Mouse (Mus musculus): ENCODE data around the gene Gnai2. TPM values are rescaled to one million over a fixed set of nuclear protein-coding genes. Genes with fewer than 3 reads are reported as not detected.
"Not testable (repeated sequence)": the region's sequence is repeated elsewhere in the genome, so short reads cannot be mapped to it uniquely, and the experiment has no call there.

Gnai2 gene
- polyA plus RNA-seq, 1 experiment from 2014 or later: 443 TPM

GRCm38 (mm10) chr9:107580501-107581317 is 54.5 kb downstream of the Gnai2 start, which contains the start of gene Hyal3:
Gene Hyal3 (plus strand): TSS chr9:107580818.
- Histone ChIP-seq H3K4me1 (peaks cover 41% of the 10 kb centered on the region), H3K9ac (peak within 1 kb of the TSS; percentile 63), H3K9me3 (no peaks in the 10 kb centered on the region), H3K27me3 (no peaks in the 10 kb centered on the region), H3K4me2 (replicated peaks) (peak within 1 kb of the TSS; percentile 84), H3K27ac (peak within 1 kb of the TSS; percentile 90), H3K4me3 (peak within 1 kb of the TSS; percentile 58), H3K36me3 (peaks cover 13% of the 10 kb centered on the region)
- peak; percentile 53 for ATAC-seq (ENCODE audit: insufficient number of reproducible peaks, insufficient read depth, low FRiP score, low TSS enrichment)
- WGBS: 1% methylated on average over 32 of the region's 32 CpGs

- H3K9me3 ChIP-seq: no peaks in the 10 kb centered on the region
- no peak for ATAC-seq (ENCODE audit: insufficient number of reproducible peaks, insufficient read depth, low FRiP score, low TSS enrichment)
- peak overlapping the region; percentile 90 for H3K27ac ChIP-seq
- H3K36me3 ChIP-seq: peaks cover 19% of the 10 kb centered on the region
- H3K4me1 ChIP-seq: peaks cover 41% of the 10 kb centered on the region
- peak overlapping the region; percentile 84 for H3K4me2 ChIP-seq (replicated peaks)
- H3K27me3 ChIP-seq: no peaks in the 10 kb centered on the region
- 0 out of 2 replicates have a peak overlapping the region, but pooled peaks have one; percentile 5 for H3K9ac ChIP-seq
- WGBS: 94% methylated on average over 14 of the region's 14 CpGs
- no peak overlapping the region for H3K4me3 ChIP-seq
Observed at GRCm38 (mm10) chr9:107579023-107579900, 55.9 kb downstream of the Gnai2 start.

DNA sequence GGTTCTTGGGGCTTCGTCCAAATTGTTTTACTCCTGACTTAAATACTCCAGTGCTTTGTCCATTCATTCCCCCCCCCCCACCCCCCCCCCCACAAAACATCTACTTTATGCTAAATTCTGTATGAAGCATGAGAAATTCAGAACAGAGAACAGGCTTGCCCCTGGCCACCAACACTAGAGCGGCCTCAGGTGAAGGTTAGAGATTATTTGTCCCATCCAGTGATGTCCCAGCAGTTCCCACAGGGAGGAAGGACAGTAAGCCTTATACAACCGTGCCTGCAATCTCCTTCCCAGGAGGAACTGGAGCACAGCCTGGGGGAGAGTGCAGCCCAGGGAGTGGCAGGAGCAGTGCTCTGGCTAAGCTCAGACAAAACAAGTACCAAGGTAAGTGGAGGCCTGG is 56.6 kb downstream of the Gnai2 start, which contains the start of gene Naa80:
TSS of gene Naa80 (plus strand) at position 301 of the 400 bp plus-strand sequence.
- no peak for ATAC-seq (ENCODE audit: insufficient number of reproducible peaks, insufficient read depth, low FRiP score, low TSS enrichment)
- Histone ChIP-seq H3K4me3 (no peak within 1 kb of the TSS), H3K27me3 (no peaks in the 10 kb centered on the region), H3K4me2 (replicated peaks) (peak within 1 kb of the TSS; percentile 84), H3K36me3 (peaks cover 21% of the 10 kb centered on the region), H3K9ac (0 out of 2 replicates have a peak within 1 kb of the TSS, but pooled peaks have one; percentile 5), H3K9me3 (no peaks in the 10 kb centered on the region), H3K4me1 (peaks cover 41% of the 10 kb centered on the region), H3K27ac (peak within 1 kb of the TSS; percentile 90)
- 76% methylated on average over 3 of the region's 3 CpGs for WGBS

DNA sequence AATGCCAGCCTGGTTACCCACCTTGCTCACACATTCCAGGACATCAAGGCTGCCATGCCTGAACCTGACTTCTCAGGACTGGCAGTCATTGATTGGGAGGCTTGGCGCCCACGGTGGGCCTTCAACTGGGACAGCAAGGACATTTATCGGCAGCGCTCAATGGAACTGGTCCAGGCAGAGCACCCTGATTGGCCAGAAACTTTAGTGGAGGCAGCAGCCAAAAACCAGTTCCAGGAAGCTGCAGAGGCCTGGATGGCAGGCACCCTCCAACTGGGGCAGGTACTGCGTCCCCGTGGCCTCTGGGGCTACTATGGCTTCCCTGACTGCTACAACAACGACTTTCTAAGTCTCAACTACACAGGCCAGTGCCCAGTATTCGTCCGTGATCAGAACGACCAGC is 57.3 kb downstream of the Gnai2 start:
- no peaks in the 10 kb centered on the region for H3K27me3 ChIP-seq
- H3K36me3 ChIP-seq: peaks cover 21% of the 10 kb centered on the region
- no peaks in the 10 kb centered on the region for H3K9me3 ChIP-seq
- WGBS: 93% methylated on average over 10 of the region's 10 CpGs
- H3K9ac ChIP-seq: no peak overlapping the region
- no peak overlapping the region for H3K4me3 ChIP-seq
- H3K27ac ChIP-seq: no peak overlapping the region
- peaks cover 41% of the 10 kb centered on the region for H3K4me1 ChIP-seq
- ATAC-seq (ENCODE audit: insufficient number of reproducible peaks, insufficient read depth, low FRiP score, low TSS enrichment): no peak
- peak overlapping the region; percentile 57; the same call in 1 of the 2 replicates for H3K4me2 ChIP-seq (replicated peaks)

GRCm38 (mm10) chr9:107576357-107577107 is 58.6 kb downstream of the Gnai2 start, which contains the start of gene Hyal1:
Gene Hyal1 (plus strand): TSS chr9:107576927.
- Histone ChIP-seq H3K36me3 (peaks cover 30% of the 10 kb centered on the region), H3K9ac (peak within 1 kb of the TSS; percentile 57), H3K4me3 (peak within 1 kb of the TSS; percentile 38), H3K9me3 (no peaks in the 10 kb centered on the region), H3K4me2 (replicated peaks) (peak within 1 kb of the TSS; percentile 57), H3K4me1 (peaks cover 36% of the 10 kb centered on the region), H3K27me3 (no peaks in the 10 kb centered on the region), H3K27ac (peak within 1 kb of the TSS; percentile 75)
- WGBS: 18% methylated on average over 16 of the region's 16 CpGs
- peak; percentile 47 for ATAC-seq (ENCODE audit: insufficient number of reproducible peaks, insufficient read depth, low FRiP score, low TSS enrichment)

GRCm38 (mm10) chr9:107575579-107576356 is 59.4 kb downstream of the Gnai2 start:
- Histone ChIP-seq H3K36me3 (peaks cover 38% of the 10 kb centered on the region), H3K4me1 (peaks cover 40% of the 10 kb centered on the region), H3K9me3 (no peaks in the 10 kb centered on the region), H3K27me3 (no peaks in the 10 kb centered on the region), H3K27ac (peak overlapping the region; percentile 75), H3K4me2 (replicated peaks) (peak overlapping the region; percentile 57; the same call in 1 of the 2 replicates), H3K4me3 (no peak overlapping the region), H3K9ac (no peak overlapping the region)
- WGBS: 76% methylated on average over 14 of the region's 14 CpGs
- ATAC-seq (ENCODE audit: insufficient number of reproducible peaks, insufficient read depth, low FRiP score, low TSS enrichment): no peak

DNA sequence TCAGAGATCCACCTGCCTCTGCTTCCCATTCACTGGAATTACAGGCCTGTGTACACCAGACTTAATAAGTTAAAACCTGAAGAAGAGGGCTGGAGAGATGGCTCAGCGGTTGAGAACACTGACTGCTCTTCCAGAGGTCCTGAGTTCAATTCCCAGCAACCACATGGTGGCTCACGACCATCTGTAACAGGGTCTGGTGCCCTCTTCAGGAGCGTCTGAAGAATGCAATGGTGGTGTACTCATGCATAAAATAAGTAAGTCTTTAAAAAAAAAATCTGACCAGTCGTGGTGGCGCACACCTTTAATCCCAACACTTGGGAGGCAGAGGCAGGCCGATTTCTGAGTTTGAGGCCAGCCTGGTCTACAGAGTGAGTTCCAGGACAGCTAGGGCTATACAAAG is 61.4 kb downstream of the Gnai2 start:
- not testable (repeated sequence) for ATAC-seq (ENCODE audit: insufficient number of reproducible peaks, insufficient read depth, low FRiP score, low TSS enrichment)
- H3K36me3 ChIP-seq: peaks cover 44% of the 10 kb centered on the region
- peaks cover 41% of the 10 kb centered on the region for H3K4me1 ChIP-seq

DNA sequence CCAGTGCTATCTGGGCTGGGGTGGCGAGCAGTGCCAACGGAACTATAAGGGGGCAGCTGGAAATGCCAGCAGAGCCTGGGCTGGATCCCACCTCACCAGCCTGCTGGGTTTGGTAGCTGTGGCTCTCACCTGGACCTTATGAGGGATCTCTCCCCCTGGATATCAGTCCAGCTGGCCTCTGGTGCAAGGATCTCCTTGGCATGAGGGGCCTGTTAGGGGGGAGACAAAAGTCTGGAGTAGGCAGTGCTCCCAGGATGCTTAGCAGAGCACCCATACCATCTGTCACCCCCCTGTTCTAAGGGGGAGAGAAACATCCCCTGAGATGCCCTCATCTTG is 62.9 kb downstream of the Gnai2 start:
- Histone ChIP-seq H3K9ac (no peak overlapping the region), H3K9me3 (no peaks in the 10 kb centered on the region), H3K4me1 (peaks cover 40% of the 10 kb centered on the region), H3K4me3 (no peak overlapping the region), H3K4me2 (replicated peaks) (no peak overlapping the region), H3K27ac (no peak overlapping the region), H3K36me3 (peaks cover 44% of the 10 kb centered on the region), H3K27me3 (no peaks in the 10 kb centered on the region)
- WGBS: 97% methylated on average over 2 of the region's 2 CpGs
- no peak for ATAC-seq (ENCODE audit: insufficient number of reproducible peaks, insufficient read depth, low FRiP score, low TSS enrichment)

More for the DNA sequence above, 61.4 kb downstream of the Gnai2 start:
- not testable (repeated sequence) for H3K4me2 ChIP-seq (replicated peaks); H3K9ac ChIP-seq; H3K9me3 ChIP-seq; H3K27me3 ChIP-seq; H3K27ac ChIP-seq; H3K4me3 ChIP-seq
- 87% methylated on average over 6 of the region's 6 CpGs for WGBS

DNA sequence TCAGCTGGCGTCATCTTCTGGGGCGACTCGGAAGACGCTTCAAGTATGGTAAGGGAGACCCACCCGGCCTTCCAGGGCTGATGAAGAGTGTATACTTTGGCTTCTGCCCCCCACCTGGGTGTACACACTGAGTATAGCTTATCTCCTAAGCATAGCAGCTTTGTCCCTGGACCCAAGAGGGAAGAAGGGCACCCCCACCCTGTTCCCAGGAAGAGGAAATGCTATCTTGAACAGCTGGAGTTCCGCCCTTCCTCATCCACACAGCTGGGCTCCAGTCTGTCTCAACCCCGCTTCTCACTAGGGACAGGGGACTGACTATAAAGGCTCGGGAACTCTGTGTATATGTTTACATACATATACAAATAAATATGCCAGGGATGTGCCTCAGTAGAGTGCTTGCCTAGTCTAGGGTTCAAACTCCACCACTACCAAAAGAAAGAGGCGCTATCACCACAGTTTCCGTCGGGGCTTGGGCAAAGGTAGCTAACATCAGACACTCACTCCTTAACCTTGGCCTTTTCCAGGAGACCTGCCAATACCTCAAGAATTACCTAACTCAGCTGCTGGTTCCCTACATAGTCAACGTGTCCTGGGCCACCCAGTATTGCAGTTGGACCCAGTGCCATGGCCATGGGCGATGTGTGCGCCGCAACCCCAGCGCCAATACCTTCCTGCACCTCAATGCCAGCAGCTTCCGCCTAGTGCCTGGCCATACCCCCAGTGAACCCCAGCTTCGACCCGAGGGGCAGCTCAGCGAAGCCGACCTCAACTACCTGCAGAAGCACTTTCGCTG is 63.4 kb downstream of the Gnai2 start:
- Histone ChIP-seq H3K4me3 (no peak overlapping the region), H3K27me3 (no peaks in the 10 kb centered on the region), H3K9ac (peak overlapping the region; percentile 84; the same call in 1 of the 2 replicates), H3K4me1 (peaks cover 40% of the 10 kb centered on the region), H3K36me3 (peaks cover 44% of the 10 kb centered on the region), H3K9me3 (no peaks in the 10 kb centered on the region), H3K4me2 (replicated peaks) (peak overlapping the region; percentile 86), H3K27ac (no peak overlapping the region)
- no peak for ATAC-seq (ENCODE audit: insufficient number of reproducible peaks, insufficient read depth, low FRiP score, low TSS enrichment)
- WGBS: 95% methylated on average over 22 of the region's 22 CpGs

DNA sequence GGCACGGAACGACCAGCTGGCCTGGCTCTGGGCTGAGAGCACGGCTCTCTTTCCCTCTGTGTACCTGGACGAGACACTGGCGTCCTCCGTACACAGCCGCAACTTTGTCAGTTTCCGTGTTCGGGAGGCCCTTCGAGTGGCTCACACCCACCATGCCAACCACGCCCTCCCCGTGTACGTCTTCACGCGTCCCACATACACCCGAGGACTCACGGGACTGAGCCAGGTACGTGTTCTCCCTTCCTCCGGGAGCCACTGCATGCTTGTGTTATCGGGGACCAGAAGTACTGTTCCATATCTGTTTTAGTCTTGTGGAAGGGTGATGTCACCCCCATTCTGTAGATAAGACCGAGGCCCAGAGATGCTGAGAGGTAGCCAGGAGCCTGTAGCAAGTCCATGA is 64.3 kb downstream of the Gnai2 start:
- Histone ChIP-seq H3K4me3 (peak overlapping the region; percentile 89), H3K27me3 (no peaks in the 10 kb centered on the region), H3K4me2 (replicated peaks) (peak overlapping the region; percentile 86), H3K9me3 (no peaks in the 10 kb centered on the region), H3K4me1 (peaks cover 32% of the 10 kb centered on the region), H3K36me3 (peaks cover 47% of the 10 kb centered on the region), H3K9ac (peak overlapping the region; percentile 84), H3K27ac (no peak overlapping the region)
- WGBS: 92% methylated on average over 21 of the region's 21 CpGs
- no peak for ATAC-seq (ENCODE audit: insufficient number of reproducible peaks, insufficient read depth, low FRiP score, low TSS enrichment)

Data from embryonic facial prominence, embryonic 12.5 days (tissue).